Mouse (Mus musculus) erythroblast, embryonic 14.5 days (primary cell): ENCODE measurements around the gene H2-Ob.

Experiments
- GATA1 ChIP-seq: IDR thresholded peaks from 2 replicates; pipeline ENCODE4 v1.6.1; 2012; ENCODE audit warnings: low read length, inconsistent platforms, mixed read lengths
- TAL1 ChIP-seq: IDR thresholded peaks from 3 replicates; pipeline ENCODE4 v1.6.1; 2012; ENCODE audit warnings: low read length, inconsistent platforms, mixed read lengths

- no peak for TF ChIP-seq TAL1
- TF ChIP-seq GATA1 = no peak
Measured at GRCm38 (mm10) chr17:34268748-34269147, 30.0 kb downstream of the H2-Ob start.
